Mouse (Mus musculus) megakaryocyte, embryonic 14.5 days (primary cell): Measurements from ENCODE around the gene Zfp473. TPM values are rescaled to one million over a fixed set of nuclear protein-coding genes. Genes with fewer than 3 reads are reported as not detected.

Experiments
- H3K27me3 ChIP-seq: replicated peaks from 2 replicates; pipeline ENCODE3; 2012; ENCODE audit warnings: inconsistent platforms
- H3K36me3 ChIP-seq: replicated peaks from 2 replicates; pipeline ENCODE3; 2012; ENCODE audit warnings: low read length, inconsistent platforms, mixed read lengths
- H3K4me1 ChIP-seq: 2 replicates; pipeline ENCODE4 v1.6.1; 2012; ENCODE audit warnings: inconsistent platforms
- H3K4me3 ChIP-seq: replicated peaks from 2 replicates; pipeline ENCODE3; 2012; ENCODE audit warnings: moderate library complexity, mild to moderate bottlenecking, inconsistent platforms
- H3K9me3 ChIP-seq: 2 replicates; pipeline ENCODE4 v1.6.1; 2012; ENCODE audit warnings: inconsistent platforms
- FLI1 ChIP-seq: IDR thresholded peaks from 2 replicates; pipeline ENCODE4 v1.6.1; 2012; ENCODE audit warnings: low read length, inconsistent platforms, mixed read lengths
- GATA1 ChIP-seq: IDR thresholded peaks from 3 replicates; pipeline ENCODE4 v1.6.1; 2012; ENCODE audit warnings: mixed read lengths, low read length, inconsistent platforms, borderline replicate concordance
- polyA plus RNA-seq: library from polyadenylated mRNA; stranded (reverse); fragments of >175 nt; gene quantifications from 2 replicates; pipeline ENCODE4 v1.2.3, GENCODE M21; 2012; ENCODE audit warnings: low replicate concordance; ENCODE audit not compliant: insufficient read depth

Zfp473 gene
- polyA plus RNA-seq, 1 experiment, result 0.12 TPM

GRCm38 (mm10) chr7:44757164-44757563 is 6.3 kb upstream of the Zfp473 start:
- Histone ChIP-seq H3K9me3 (no peaks in the 10 kb centered on the region), H3K27me3 (no peaks in the 10 kb centered on the region), H3K4me3 (no peak overlapping the region), H3K36me3 (peaks cover 100% of the 10 kb centered on the region), H3K4me1 (peaks cover 46% of the 10 kb centered on the region)
- no peak for TF ChIP-seq FLI1
- TF ChIP-seq GATA1, result no peak

- TF ChIP-seq FLI1 (no peak), GATA1 (no peak)
- peaks cover 57% of the 10 kb centered on the region for H3K4me1 ChIP-seq
- peaks cover 24% of the 10 kb centered on the region for H3K36me3 ChIP-seq
- no peaks in the 10 kb centered on the region for H3K9me3 ChIP-seq
- peak within 1 kb of the TSS; percentile 94 for H3K4me3 ChIP-seq
- peaks cover 11% of the 10 kb centered on the region for H3K27me3 ChIP-seq
Measured at GRCm38 (mm10) chr7:44748101-44749044, 2.5 kb downstream of the Zfp473 start, which contains the start of gene Vrk3. Gene Vrk3, plus strand, starts transcription at chr7:44748413.

- H3K9me3 ChIP-seq, result peaks cover 4% of the 10 kb centered on the region; the same call in 1 of the 2 replicates
- no peak for TF ChIP-seq GATA1
- no peak for TF ChIP-seq FLI1
- peak overlapping the region; percentile 64 for H3K4me3 ChIP-seq
- peaks cover 11% of the 10 kb centered on the region for H3K27me3 ChIP-seq
- peaks cover 11% of the 10 kb centered on the region for H3K36me3 ChIP-seq
- H3K4me1 ChIP-seq, result peaks cover 54% of the 10 kb centered on the region
Measured at GRCm38 (mm10) chr7:44747115-44747514, 3.7 kb downstream of the Zfp473 start.

- peaks cover 8% of the 10 kb centered on the region; the same call in 1 of the 2 replicates for H3K9me3 ChIP-seq
- H3K4me3 ChIP-seq, result peak overlapping the region; percentile 87
- H3K4me1 ChIP-seq, result peaks cover 57% of the 10 kb centered on the region
- H3K36me3 ChIP-seq, result peaks cover 15% of the 10 kb centered on the region
- TF ChIP-seq GATA1, result no peak
- no peak for TF ChIP-seq FLI1
- H3K27me3 ChIP-seq, result peaks cover 11% of the 10 kb centered on the region
Measured at GRCm38 (mm10) chr7:44745076-44745475, 5.8 kb downstream of the Zfp473 start.

GRCm38 (mm10) chr7:44744270-44744669 is 6.6 kb downstream of the Zfp473 start:
- peaks cover 11% of the 10 kb centered on the region for H3K27me3 ChIP-seq
- peaks cover 22% of the 10 kb centered on the region for H3K36me3 ChIP-seq
- TF ChIP-seq FLI1, result no peak
- no peak for TF ChIP-seq GATA1
- H3K9me3 ChIP-seq, result peaks cover 8% of the 10 kb centered on the region; the same call in 1 of the 2 replicates
- H3K4me3 ChIP-seq, result no peak overlapping the region
- H3K4me1 ChIP-seq, result peaks cover 50% of the 10 kb centered on the region

- TF ChIP-seq GATA1, result no peak
- TF ChIP-seq FLI1, result no peak
- H3K36me3 ChIP-seq, result peaks cover 43% of the 10 kb centered on the region
- no peak overlapping the region for H3K4me3 ChIP-seq
- H3K4me1 ChIP-seq, result peaks cover 27% of the 10 kb centered on the region
- H3K9me3 ChIP-seq, result peaks cover 8% of the 10 kb centered on the region; the same call in 1 of the 2 replicates
- H3K27me3 ChIP-seq, result peaks cover 11% of the 10 kb centered on the region
Measured at GRCm38 (mm10) chr7:44741361-44741760, 9.5 kb downstream of the Zfp473 start.

GRCm38 (mm10) chr7:44733723-44734122 is 17.1 kb downstream of the Zfp473 start:
- H3K36me3 ChIP-seq, result peaks cover 50% of the 10 kb centered on the region
- H3K27me3 ChIP-seq, result peaks cover 3% of the 10 kb centered on the region
- H3K4me1 ChIP-seq, result no peaks in the 10 kb centered on the region
- peaks cover 25% of the 10 kb centered on the region for H3K9me3 ChIP-seq
- TF ChIP-seq GATA1 (no peak), FLI1 (no peak)
- no peak overlapping the region for H3K4me3 ChIP-seq

- peaks cover 16% of the 10 kb centered on the region for H3K36me3 ChIP-seq
- H3K4me1 ChIP-seq, result peaks cover 10% of the 10 kb centered on the region
- peaks cover 44% of the 10 kb centered on the region for H3K9me3 ChIP-seq
- TF ChIP-seq FLI1, result no peak
- no peak for TF ChIP-seq GATA1
- peaks cover 33% of the 10 kb centered on the region for H3K27me3 ChIP-seq
- H3K4me3 ChIP-seq, result no peak overlapping the region
Measured at GRCm38 (mm10) chr7:44728082-44728975, 22.5 kb downstream of the Zfp473 start.

GRCm38 (mm10) chr7:44727151-44727550 is 23.7 kb downstream of the Zfp473 start:
- Histone ChIP-seq H3K36me3 (peaks cover 4% of the 10 kb centered on the region), H3K4me3 (no peak overlapping the region), H3K9me3 (peaks cover 37% of the 10 kb centered on the region), H3K4me1 (peaks cover 10% of the 10 kb centered on the region), H3K27me3 (peaks cover 39% of the 10 kb centered on the region)
- no peak for TF ChIP-seq GATA1
- TF ChIP-seq FLI1, result no peak

- Histone ChIP-seq H3K4me3 (no peak overlapping the region), H3K36me3 (no peaks in the 10 kb centered on the region), H3K27me3 (peaks cover 44% of the 10 kb centered on the region), H3K4me1 (peaks cover 15% of the 10 kb centered on the region), H3K9me3 (peaks cover 36% of the 10 kb centered on the region)
- no peak for TF ChIP-seq GATA1
- TF ChIP-seq FLI1, result no peak
Measured at GRCm38 (mm10) chr7:44726343-44726742, 24.5 kb downstream of the Zfp473 start.
